Mouse (Mus musculus): ENCODE results near the gene Olfr771. TPM values are rescaled to one million over a fixed set of nuclear protein-coding genes. Genes with fewer than 3 reads are reported as not detected.

Olfr771 gene
- polyA plus RNA-seq (2014; fragmentation: Illumina TruSeq; extraction: RNeasy Lipid Tissue Mini Kit (QIAGEN cat#74804); ENCODE audit: low read depth, low replicate concordance): not detected

DNA sequence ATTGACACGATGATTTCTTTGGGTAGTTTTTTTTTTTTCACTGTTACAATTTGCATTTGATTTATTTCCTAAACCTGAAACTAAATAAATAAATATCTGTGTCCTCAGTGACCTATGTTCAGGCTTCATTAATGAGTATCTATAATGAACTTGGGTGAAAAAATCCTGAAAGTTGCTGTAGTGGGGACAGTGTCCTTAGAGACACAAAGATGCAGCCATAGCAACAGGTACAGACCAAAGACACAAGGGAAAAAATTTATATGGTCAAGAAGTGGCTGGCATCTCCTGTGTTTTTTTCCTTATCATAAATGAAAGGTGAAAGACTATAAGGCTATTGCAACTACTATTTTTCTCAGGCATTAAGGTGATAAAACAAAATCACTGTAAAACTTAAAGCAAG is at the start of gene Olfr771:
Olfr771 (minus strand) TSS at position 101 of the 400 bp plus-strand sequence.

DNA sequence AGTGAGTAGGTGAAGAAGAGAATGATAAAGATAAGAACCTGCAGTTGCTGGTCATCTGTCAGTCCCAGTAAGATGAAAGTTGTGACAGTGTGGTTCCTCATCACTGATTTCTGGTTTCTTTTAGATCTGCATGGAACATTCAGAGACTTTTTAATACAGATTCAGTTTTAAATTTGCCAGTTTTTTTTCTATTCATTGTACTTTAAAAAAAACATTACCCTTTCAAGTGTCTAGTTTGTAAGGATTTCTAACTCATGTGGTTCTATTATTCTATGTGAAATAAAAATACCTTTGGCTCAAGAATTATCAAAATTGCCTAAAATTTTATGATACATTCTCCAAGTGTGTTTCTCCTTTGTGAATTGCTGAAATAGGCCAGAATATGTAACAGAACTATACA is 22.8 kb upstream of the Olfr771 start, which contains the start of gene Olfr773:
Olfr773 (minus strand) TSS at position 101 of the 400 bp plus-strand sequence.

DNA sequence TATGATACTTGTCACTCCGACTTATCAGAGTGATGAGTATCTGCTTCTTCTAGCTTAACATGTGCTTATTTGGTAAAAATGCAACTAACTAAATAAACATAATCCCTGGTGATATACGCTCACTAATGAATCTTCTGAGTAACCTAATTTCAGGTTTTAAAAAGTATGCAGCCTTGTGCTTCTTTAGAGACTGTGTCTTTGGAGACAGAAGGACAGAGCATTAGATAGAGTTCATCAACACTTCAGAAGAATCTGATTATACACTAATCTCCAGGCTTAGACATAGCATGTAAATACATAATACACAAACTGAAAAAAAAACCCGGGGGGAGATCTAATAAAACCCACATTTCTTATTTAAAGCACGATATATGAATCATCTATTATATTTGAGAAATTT is 13.3 kb upstream of the Olfr771 start, which contains the start of gene Olfr772:
Olfr772 (minus strand) TSS at position 101 of the 400 bp plus-strand sequence.

DNA sequence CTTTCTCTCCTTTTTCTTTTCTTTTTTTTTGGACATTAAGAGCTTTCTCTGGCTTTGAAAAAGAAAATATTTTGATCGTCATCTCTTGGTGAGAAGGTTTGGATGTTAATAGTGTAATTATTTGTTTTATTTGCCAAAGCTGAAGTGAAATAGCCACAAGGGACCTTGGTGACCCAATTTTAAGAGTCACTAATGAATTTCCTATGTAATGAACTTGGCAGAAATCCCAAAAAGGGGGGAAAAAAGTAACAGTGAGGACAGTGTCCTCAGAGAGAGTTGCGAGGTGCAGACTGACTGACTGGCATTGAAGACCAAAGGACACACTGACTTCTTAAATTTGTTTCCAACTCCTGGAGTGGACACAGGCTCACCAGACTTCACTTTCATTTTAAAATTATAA is 25.7 kb downstream of the Olfr771 start, which contains the start of gene Olfr770:
Olfr770 (minus strand) TSS at position 101 of the 400 bp plus-strand sequence.

DNA sequence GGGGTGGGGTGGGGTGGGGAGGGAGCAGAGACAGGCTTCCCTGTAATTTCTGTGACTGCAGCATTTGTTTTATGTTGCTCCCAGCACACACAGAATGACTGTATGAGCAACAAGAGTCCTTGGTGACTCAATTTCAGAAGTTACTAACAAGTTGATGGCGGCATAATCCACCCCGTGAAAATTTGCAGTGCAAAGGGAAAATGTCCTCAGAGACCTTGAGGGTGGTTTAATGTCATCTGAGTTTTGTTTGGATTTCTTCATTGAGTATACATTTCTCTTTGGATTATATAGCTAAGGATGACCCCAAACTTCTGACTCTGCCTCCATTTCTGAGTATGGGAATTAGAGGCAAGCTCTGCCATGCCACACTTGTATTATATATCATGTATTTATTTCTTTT is 46.8 kb downstream of the Olfr771 start, which contains the start of gene Olfr769:
Olfr769 (minus strand) TSS at position 101 of the 400 bp plus-strand sequence.

Other genes with a start within 250 kb of the Olfr771 start
- 5.7 TPM for gene Rdh5, start 241.9 kb downstream of the Olfr771 start, polyA plus RNA-seq (2014; fragmentation: Illumina TruSeq; extraction: RNeasy Lipid Tissue Mini Kit (QIAGEN cat#74804); ENCODE audit: low read depth, low replicate concordance)
- gene Bloc1s1, start 240.7 kb downstream of the Olfr771 start, polyA plus RNA-seq (2014; fragmentation: Illumina TruSeq; extraction: RNeasy Lipid Tissue Mini Kit (QIAGEN cat#74804); ENCODE audit: low read depth, low replicate concordance): 12.2 TPM
- 0.85 TPM for gene Itga7, start 230.9 kb downstream of the Olfr771 start, polyA plus RNA-seq (2014; fragmentation: Illumina TruSeq; extraction: RNeasy Lipid Tissue Mini Kit (QIAGEN cat#74804); ENCODE audit: low read depth, low replicate concordance)
- 25.7 TPM for gene Mettl7b, start 203.8 kb downstream of the Olfr771 start, polyA plus RNA-seq (2014; fragmentation: Illumina TruSeq; extraction: RNeasy Lipid Tissue Mini Kit (QIAGEN cat#74804); ENCODE audit: low read depth, low replicate concordance)
- not detected for gene Olfr9, start 175.3 kb downstream of the Olfr771 start, polyA plus RNA-seq (2014; fragmentation: Illumina TruSeq; extraction: RNeasy Lipid Tissue Mini Kit (QIAGEN cat#74804); ENCODE audit: low read depth, low replicate concordance)
- gene Olfr763, start 154.0 kb downstream of the Olfr771 start, polyA plus RNA-seq (2014; fragmentation: Illumina TruSeq; extraction: RNeasy Lipid Tissue Mini Kit (QIAGEN cat#74804); ENCODE audit: low read depth, low replicate concordance): not detected
- not detected for gene Olfr764-ps1, start 124.9 kb downstream of the Olfr771 start, polyA plus RNA-seq (2014; fragmentation: Illumina TruSeq; extraction: RNeasy Lipid Tissue Mini Kit (QIAGEN cat#74804); ENCODE audit: low read depth, low replicate concordance)
- not detected for gene Olfr765, start 114.8 kb downstream of the Olfr771 start, polyA plus RNA-seq (2014; fragmentation: Illumina TruSeq; extraction: RNeasy Lipid Tissue Mini Kit (QIAGEN cat#74804); ENCODE audit: low read depth, low replicate concordance)
- gene Olfr766-ps1, start 95.8 kb downstream of the Olfr771 start, polyA plus RNA-seq (2014; fragmentation: Illumina TruSeq; extraction: RNeasy Lipid Tissue Mini Kit (QIAGEN cat#74804); ENCODE audit: low read depth, low replicate concordance): not detected
- not detected for gene Olfr767, start 81.8 kb downstream of the Olfr771 start, polyA plus RNA-seq (2014; fragmentation: Illumina TruSeq; extraction: RNeasy Lipid Tissue Mini Kit (QIAGEN cat#74804); ENCODE audit: low read depth, low replicate concordance)
- not detected for gene Olfr768, start 65.4 kb downstream of the Olfr771 start, polyA plus RNA-seq (2014; fragmentation: Illumina TruSeq; extraction: RNeasy Lipid Tissue Mini Kit (QIAGEN cat#74804); ENCODE audit: low read depth, low replicate concordance)
- not detected for gene Olfr769, start 46.9 kb downstream of the Olfr771 start, polyA plus RNA-seq (2014; fragmentation: Illumina TruSeq; extraction: RNeasy Lipid Tissue Mini Kit (QIAGEN cat#74804); ENCODE audit: low read depth, low replicate concordance)
- not detected for gene Olfr770, start 25.8 kb downstream of the Olfr771 start, polyA plus RNA-seq (2014; fragmentation: Illumina TruSeq; extraction: RNeasy Lipid Tissue Mini Kit (QIAGEN cat#74804); ENCODE audit: low read depth, low replicate concordance)
- not detected for gene Olfr772, start 13.2 kb upstream of the Olfr771 start, polyA plus RNA-seq (2014; fragmentation: Illumina TruSeq; extraction: RNeasy Lipid Tissue Mini Kit (QIAGEN cat#74804); ENCODE audit: low read depth, low replicate concordance)
- not detected for gene Olfr773, start 22.7 kb upstream of the Olfr771 start, polyA plus RNA-seq (2014; fragmentation: Illumina TruSeq; extraction: RNeasy Lipid Tissue Mini Kit (QIAGEN cat#74804); ENCODE audit: low read depth, low replicate concordance)
- gene Olfr774, start 71.5 kb upstream of the Olfr771 start, polyA plus RNA-seq (2014; fragmentation: Illumina TruSeq; extraction: RNeasy Lipid Tissue Mini Kit (QIAGEN cat#74804); ENCODE audit: low read depth, low replicate concordance): not detected
- gene Olfr775, start 83.7 kb upstream of the Olfr771 start, polyA plus RNA-seq (2014; fragmentation: Illumina TruSeq; extraction: RNeasy Lipid Tissue Mini Kit (QIAGEN cat#74804); ENCODE audit: low read depth, low replicate concordance): not detected
- gene Olfr776, start 94.4 kb upstream of the Olfr771 start, polyA plus RNA-seq (2014; fragmentation: Illumina TruSeq; extraction: RNeasy Lipid Tissue Mini Kit (QIAGEN cat#74804); ENCODE audit: low read depth, low replicate concordance): not detected
- gene Olfr777, start 106.7 kb upstream of the Olfr771 start, polyA plus RNA-seq (2014; fragmentation: Illumina TruSeq; extraction: RNeasy Lipid Tissue Mini Kit (QIAGEN cat#74804); ENCODE audit: low read depth, low replicate concordance): not detected
- gene Olfr780, start 153.4 kb upstream of the Olfr771 start, polyA plus RNA-seq (2014; fragmentation: Illumina TruSeq; extraction: RNeasy Lipid Tissue Mini Kit (QIAGEN cat#74804); ENCODE audit: low read depth, low replicate concordance): not detected
- gene Olfr781, start 164.1 kb upstream of the Olfr771 start, polyA plus RNA-seq (2014; fragmentation: Illumina TruSeq; extraction: RNeasy Lipid Tissue Mini Kit (QIAGEN cat#74804); ENCODE audit: low read depth, low replicate concordance): not detected
- gene Olfr782, start 184.1 kb upstream of the Olfr771 start, polyA plus RNA-seq (2014; fragmentation: Illumina TruSeq; extraction: RNeasy Lipid Tissue Mini Kit (QIAGEN cat#74804); ENCODE audit: low read depth, low replicate concordance): not detected
- not detected for gene Olfr784, start 219.3 kb upstream of the Olfr771 start, polyA plus RNA-seq (2014; fragmentation: Illumina TruSeq; extraction: RNeasy Lipid Tissue Mini Kit (QIAGEN cat#74804); ENCODE audit: low read depth, low replicate concordance)
- gene Olfr785, start 240.7 kb upstream of the Olfr771 start, polyA plus RNA-seq (2014; fragmentation: Illumina TruSeq; extraction: RNeasy Lipid Tissue Mini Kit (QIAGEN cat#74804); ENCODE audit: low read depth, low replicate concordance): not detected

Data from kidney, adult 10 weeks (tissue).